Mouse (Mus musculus) regulatory T cell (primary cell): ENCODE measurements at regions not wholly inside any gene's neighbourhood (a gene's known extent, or its start where the extent isn't known, plus 50 kb on each side); places are given as distances from the start of the nearest gene placed in this dataset.

Experiments used
- in situ Hi-C: fragments of 300-600 bp; cut with MboI, MseI; formaldehyde crosslinking; loops from one replicate; pipeline ENCODE4 v1.15.1; 2025; ENCODE audit warnings: high pct_unique_total_duplicates

DNA sequence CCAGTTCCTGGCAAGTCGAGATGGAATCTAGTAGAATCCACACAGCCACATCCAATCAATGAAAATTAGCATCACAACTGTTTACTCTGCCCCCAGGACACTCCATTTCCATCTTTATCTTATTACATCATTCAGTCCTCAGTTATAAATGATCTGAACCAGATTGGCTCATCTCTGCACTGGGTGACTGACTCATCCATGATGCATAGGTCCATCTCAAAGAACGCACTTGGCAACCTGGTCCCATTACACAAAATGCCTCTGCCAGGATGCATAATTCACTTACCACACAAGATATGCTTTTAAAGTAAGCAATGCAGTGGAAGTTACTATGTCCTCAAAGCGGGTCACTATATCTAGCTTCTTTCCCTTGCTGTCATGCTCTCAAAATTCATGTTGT is 110.0 kb upstream of the Gria1 start:
- in situ Hi-C loops: no loop called here

DNA sequence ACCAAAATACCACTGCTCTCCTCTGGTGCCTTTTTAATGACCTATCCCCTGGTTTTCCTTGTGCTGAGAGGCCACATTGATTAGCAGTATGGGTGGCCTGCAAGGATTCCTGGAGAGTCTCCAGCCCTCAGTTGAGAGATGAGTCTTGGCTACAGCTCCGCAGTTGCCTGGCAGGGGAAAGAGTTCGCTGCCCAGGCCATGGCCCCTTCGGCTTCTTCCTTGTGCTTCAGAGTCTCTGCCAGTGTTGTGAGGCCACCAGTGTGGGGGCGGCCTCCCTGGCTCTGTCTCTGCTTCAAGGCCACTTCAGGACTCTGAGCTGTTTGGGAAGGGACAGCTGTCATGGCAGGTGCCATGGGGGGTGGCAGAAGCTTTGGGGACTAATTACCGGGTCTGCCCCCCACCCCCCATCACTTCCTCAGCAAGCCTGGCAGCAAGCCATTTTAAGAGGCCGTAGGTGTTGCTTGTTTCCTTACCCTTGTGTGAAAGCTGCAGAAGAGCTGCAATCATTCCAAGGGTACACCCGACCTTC is 85.8 kb upstream of the Gria1 start:
- in situ Hi-C loops: no loop called here

DNA sequence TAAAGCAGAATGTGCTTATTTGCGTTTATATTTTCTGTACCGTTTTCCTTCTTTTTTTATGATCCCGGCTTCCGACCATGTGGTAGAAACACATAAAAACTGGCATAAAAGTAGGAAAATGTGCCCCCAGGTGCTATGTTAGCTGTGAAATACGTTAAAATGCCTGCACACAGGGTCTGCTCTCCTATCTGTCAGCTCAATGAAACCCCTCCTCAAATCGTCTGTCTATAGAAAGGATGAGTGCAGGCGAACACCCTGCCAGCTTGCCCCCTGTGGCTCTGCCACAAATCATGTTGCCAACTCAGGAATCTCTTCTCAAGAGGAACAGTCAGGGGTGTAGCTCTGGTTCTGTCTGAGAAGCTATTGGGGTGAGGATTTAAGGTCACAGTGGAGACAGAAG is 78.4 kb upstream of the Gria1 start:
- in situ Hi-C loops: no loop called here

DNA sequence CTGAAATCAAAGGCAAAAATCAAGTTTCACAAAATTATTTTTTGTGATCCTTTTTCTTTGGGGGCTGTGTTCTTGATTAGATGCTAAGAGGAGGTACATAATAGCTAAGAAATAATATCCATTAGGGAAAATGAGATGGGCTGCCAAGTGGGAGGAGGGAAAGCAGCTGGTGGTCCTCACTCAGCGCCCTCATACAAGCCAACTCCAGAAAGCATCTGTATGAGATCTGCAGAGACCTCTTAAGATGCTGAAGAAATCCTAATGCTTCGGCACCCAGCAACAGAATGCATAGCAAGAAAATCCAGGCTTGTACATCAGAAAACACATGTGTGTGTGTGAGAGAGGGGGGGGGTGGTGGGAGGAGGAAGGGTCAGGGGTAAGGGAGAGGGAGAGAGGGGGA is 58.8 kb upstream of the Gria1 start:
- in situ Hi-C loops: no loop called here

DNA sequence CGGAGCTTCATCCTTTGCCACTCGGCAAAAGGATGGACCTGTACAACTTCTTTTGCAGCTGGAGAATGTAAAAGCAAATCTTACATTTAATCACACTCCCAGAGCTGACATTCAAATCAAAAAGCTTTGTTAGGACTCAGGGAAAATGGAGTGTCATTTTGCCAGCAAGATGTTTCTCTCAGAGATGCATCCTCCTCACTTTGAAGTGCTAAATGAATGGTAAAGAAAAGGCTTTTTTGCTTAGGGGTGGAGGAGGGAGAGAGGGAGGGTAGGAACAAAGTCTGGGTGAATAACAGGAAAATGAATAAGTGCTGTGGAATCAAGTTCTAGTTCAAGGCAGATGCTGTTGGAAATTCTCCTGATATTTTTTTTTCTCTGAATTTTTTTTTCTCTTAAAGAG is 53.4 kb upstream of the Gria1 start:
- in situ Hi-C loops: no loop called here
